Mouse (Mus musculus) limb, embryonic 13.5 days (tissue): ENCODE results near the gene Htra3. TPM values are rescaled to one million over a fixed set of nuclear protein-coding genes. Genes with fewer than 3 reads are reported as not detected.

Source experiments
- ATAC-seq: fragments of 200-750 bp; cut with Nextera tagmentation; 2 replicates; pipeline ENCODE4 v1.8.0; 2017; ENCODE audit warnings: low read depth, moderate number of reproducible peaks, moderate TSS enrichment; ENCODE audit not compliant: low FRiP score
- H3K27ac ChIP-seq: fragments of 300-500 bp; sonication (generic); 2 replicates; pipeline ENCODE4 v1.5.1; 2015; ENCODE audit warnings: inconsistent platforms, mild to moderate bottlenecking, moderate library complexity
- H3K27me3 ChIP-seq: fragments of 300-500 bp; sonication (generic); 2 replicates; pipeline ENCODE4 v1.6.1; 2015; ENCODE audit warnings: mild to moderate bottlenecking, inconsistent platforms
- H3K36me3 ChIP-seq: fragments of 300-500 bp; sonication (generic); 2 replicates; pipeline ENCODE4 v1.6.1; 2015; ENCODE audit warnings: inconsistent platforms, mild to moderate bottlenecking, moderate library complexity
- H3K4me1 ChIP-seq: fragments of 300-500 bp; sonication (generic); 2 replicates; pipeline ENCODE4 v1.6.1; 2015; ENCODE audit warnings: inconsistent platforms
- H3K4me2 ChIP-seq: fragments of 300-500 bp; sonication (generic); replicated peaks from 2 replicates; pipeline ENCODE4 v1.6.1; 2015; ENCODE audit warnings: inconsistent platforms, mild to moderate bottlenecking, moderate library complexity
- H3K4me3 ChIP-seq: fragments of 300-500 bp; sonication (generic); 2 replicates; pipeline ENCODE4 v1.5.1; 2015; ENCODE audit warnings: moderate library complexity, mild to moderate bottlenecking, inconsistent platforms
- H3K9ac ChIP-seq: fragments of 300-500 bp; sonication (generic); 2 replicates; pipeline ENCODE4 v1.6.1; 2015; ENCODE audit warnings: mild to moderate bottlenecking, inconsistent platforms
- H3K9me3 ChIP-seq: fragments of 300-500 bp; sonication (generic); 2 replicates; pipeline ENCODE4 v1.6.1; 2016; ENCODE audit warnings: inconsistent platforms
- WGBS: fragments of 180-500 bp; shearing (Covaris S2); methylation state at CpG from one replicate; pipeline ENCODE4 v1.1.7; 2015; 5-methylcytosine and 5-hydroxymethylcytosine counted together
- polyA plus RNA-seq: library from polyadenylated mRNA; unstranded; fragments of >200 nt; fragmentation: Nextera tagmentation; extraction: Ambion mirVana; gene quantifications from 2 replicates; pipeline ENCODE4 v1.2.1, GENCODE M21; 2015

Htra3 gene
- polyA plus RNA-seq, 1 experiment from 2014 or later = 20.1 TPM

GRCm38 (mm10) chr5:35626408-35626807, 53.2 kb downstream of the Htra3 start:
- Histone ChIP-seq H3K27me3 (no peaks in the 10 kb centered on the region), H3K4me2 (no peak overlapping the region), H3K4me1 (peaks cover 14% of the 10 kb centered on the region), H3K36me3 (no peaks in the 10 kb centered on the region), H3K4me3 (no peak overlapping the region), H3K9ac (no peak overlapping the region), H3K27ac (no peak overlapping the region), H3K9me3 (no peaks in the 10 kb centered on the region)
- ATAC-seq = no peak
- WGBS = 90% methylated on average over 2 of the region's 2 CpGs

- Histone ChIP-seq H3K4me1 (peaks cover 25% of the 10 kb centered on the region), H3K9me3 (no peaks in the 10 kb centered on the region), H3K9ac (no peak overlapping the region), H3K4me2 (no peak overlapping the region), H3K4me3 (no peak overlapping the region), H3K27ac (no peak overlapping the region), H3K36me3 (no peaks in the 10 kb centered on the region), H3K27me3 (no peaks in the 10 kb centered on the region)
- 54% methylated on average over 4 of the region's 4 CpGs for WGBS
- 0 out of 2 replicates have a peak, but pooled peaks have one; percentile 13 for ATAC-seq
These were observed 54.8 kb downstream of the Htra3 start for GRCm38 (mm10) chr5:35624751-35625239.

- H3K4me2 ChIP-seq = no peak overlapping the region
- no peaks in the 10 kb centered on the region for H3K36me3 ChIP-seq
- no peak overlapping the region for H3K9ac ChIP-seq
- no peak overlapping the region for H3K4me3 ChIP-seq
- peaks cover 25% of the 10 kb centered on the region for H3K4me1 ChIP-seq
- H3K9me3 ChIP-seq = no peaks in the 10 kb centered on the region
- no peak for ATAC-seq
- H3K27me3 ChIP-seq = no peaks in the 10 kb centered on the region
- H3K27ac ChIP-seq = no peak overlapping the region
These were observed 55.8 kb downstream of the Htra3 start for GRCm38 (mm10) chr5:35623831-35624230.

GRCm38 (mm10) chr5:35621114-35621513, 58.5 kb downstream of the Htra3 start:
- no peak for ATAC-seq
- no peak overlapping the region for H3K27ac ChIP-seq
- H3K4me1 ChIP-seq = peaks cover 46% of the 10 kb centered on the region
- 40% methylated on average over 4 of the region's 4 CpGs for WGBS
- no peak overlapping the region for H3K4me3 ChIP-seq
- H3K36me3 ChIP-seq = no peaks in the 10 kb centered on the region
- H3K9me3 ChIP-seq = no peaks in the 10 kb centered on the region
- no peak overlapping the region for H3K4me2 ChIP-seq
- H3K27me3 ChIP-seq = no peaks in the 10 kb centered on the region
- no peak overlapping the region for H3K9ac ChIP-seq

GRCm38 (mm10) chr5:35616943-35617342, 62.6 kb downstream of the Htra3 start:
- no peaks in the 10 kb centered on the region for H3K27me3 ChIP-seq
- H3K4me1 ChIP-seq = peaks cover 40% of the 10 kb centered on the region
- 48% methylated on average over 5 of the region's 5 CpGs for WGBS
- no peak overlapping the region for H3K4me2 ChIP-seq
- H3K9me3 ChIP-seq = no peaks in the 10 kb centered on the region
- H3K4me3 ChIP-seq = no peak overlapping the region
- H3K36me3 ChIP-seq = 0 out of 2 replicates have a peak, but pooled peaks cover 8% of the 10 kb centered on the region
- ATAC-seq = peak; percentile 35
- H3K9ac ChIP-seq = peak overlapping the region; percentile 43; the same call in 1 of the 2 replicates
- peak overlapping the region; percentile 0; the same call in 1 of the 2 replicates for H3K27ac ChIP-seq

GRCm38 (mm10) chr5:35612722-35613121, 66.9 kb downstream of the Htra3 start:
- no peak for ATAC-seq
- Histone ChIP-seq H3K36me3 (0 out of 2 replicates have a peak, but pooled peaks cover 10% of the 10 kb centered on the region), H3K4me1 (peaks cover 62% of the 10 kb centered on the region), H3K4me2 (no peak overlapping the region), H3K4me3 (no peak overlapping the region), H3K9me3 (no peaks in the 10 kb centered on the region), H3K27me3 (no peaks in the 10 kb centered on the region), H3K27ac (no peak overlapping the region; the same call in 1 of the 2 replicates), H3K9ac (no peak overlapping the region)
- 78% methylated on average over 8 of the region's 8 CpGs for WGBS

GRCm38 (mm10) chr5:35611900-35612299, 67.7 kb downstream of the Htra3 start:
- H3K27ac ChIP-seq = no peak overlapping the region
- peaks cover 61% of the 10 kb centered on the region for H3K4me1 ChIP-seq
- H3K9me3 ChIP-seq = no peaks in the 10 kb centered on the region
- 73% methylated on average over 11 of the region's 11 CpGs for WGBS
- H3K4me3 ChIP-seq = no peak overlapping the region
- no peaks in the 10 kb centered on the region for H3K27me3 ChIP-seq
- H3K9ac ChIP-seq = no peak overlapping the region
- no peak for ATAC-seq
- 0 out of 2 replicates have a peak, but pooled peaks cover 10% of the 10 kb centered on the region for H3K36me3 ChIP-seq
- no peak overlapping the region for H3K4me2 ChIP-seq

- no peak for ATAC-seq
- peaks cover 54% of the 10 kb centered on the region for H3K4me1 ChIP-seq
These were observed 68.4 kb downstream of the Htra3 start for GRCm38 (mm10) chr5:35611170-35611569.

GRCm38 (mm10) chr5:35610381-35610780, 69.2 kb downstream of the Htra3 start:
- Histone ChIP-seq H3K4me1 (peaks cover 52% of the 10 kb centered on the region), H3K9ac (0 out of 2 replicates have a peak overlapping the region, but pooled peaks have one; percentile 19), H3K27ac (no peak overlapping the region; the same call in 1 of the 2 replicates), H3K4me2 (no peak overlapping the region), H3K27me3 (no peaks in the 10 kb centered on the region), H3K4me3 (no peak overlapping the region), H3K9me3 (no peaks in the 10 kb centered on the region), H3K36me3 (peaks cover 13% of the 10 kb centered on the region; the same call in 1 of the 2 replicates)
- no peak for ATAC-seq
- 89% methylated on average over 7 of the region's 7 CpGs for WGBS

More at GRCm38 (mm10) chr5:35611170-35611569, 68.4 kb downstream of the Htra3 start:
- WGBS = 71% methylated on average over 9 of the region's 9 CpGs
- no peaks in the 10 kb centered on the region for H3K9me3 ChIP-seq
- no peak overlapping the region; the same call in 1 of the 2 replicates for H3K27ac ChIP-seq
- H3K4me3 ChIP-seq = no peak overlapping the region
- no peaks in the 10 kb centered on the region for H3K27me3 ChIP-seq
- H3K9ac ChIP-seq = no peak overlapping the region
- H3K36me3 ChIP-seq = 0 out of 2 replicates have a peak, but pooled peaks cover 10% of the 10 kb centered on the region
- no peak overlapping the region for H3K4me2 ChIP-seq

- peak overlapping the region; percentile 13; the same call in 1 of the 2 replicates for H3K9ac ChIP-seq
- peaks cover 17% of the 10 kb centered on the region; the same call in 1 of the 2 replicates for H3K36me3 ChIP-seq
- no peak overlapping the region; the same call in 1 of the 2 replicates for H3K4me2 ChIP-seq
- H3K9me3 ChIP-seq = no peaks in the 10 kb centered on the region
- ATAC-seq = no peak
- H3K4me3 ChIP-seq = no peak overlapping the region
- H3K27ac ChIP-seq = peak overlapping the region; percentile 79; the same call in 1 of the 2 replicates
- peaks cover 52% of the 10 kb centered on the region for H3K4me1 ChIP-seq
- WGBS = 70% methylated on average over 2 of the region's 2 CpGs
- no peaks in the 10 kb centered on the region for H3K27me3 ChIP-seq
These were observed 69.6 kb downstream of the Htra3 start for GRCm38 (mm10) chr5:35609971-35610370.

GRCm38 (mm10) chr5:35609381-35609780, 70.2 kb downstream of the Htra3 start:
- Histone ChIP-seq H3K36me3 (peaks cover 18% of the 10 kb centered on the region; the same call in 1 of the 2 replicates), H3K4me3 (no peak overlapping the region), H3K27me3 (no peaks in the 10 kb centered on the region), H3K9me3 (no peaks in the 10 kb centered on the region), H3K27ac (peak overlapping the region; percentile 79), H3K9ac (0 out of 2 replicates have a peak overlapping the region, but pooled peaks have one; percentile 21), H3K4me1 (peaks cover 52% of the 10 kb centered on the region), H3K4me2 (peak overlapping the region; percentile 19)
- ATAC-seq = peak; percentile 90
- WGBS = 29% methylated on average over 12 of the region's 12 CpGs

GRCm38 (mm10) chr5:35608559-35608958, 71.0 kb downstream of the Htra3 start:
- Histone ChIP-seq H3K27me3 (no peaks in the 10 kb centered on the region), H3K4me3 (no peak overlapping the region), H3K36me3 (peaks cover 15% of the 10 kb centered on the region), H3K9me3 (no peaks in the 10 kb centered on the region), H3K9ac (peak overlapping the region; percentile 26; the same call in 1 of the 2 replicates), H3K4me2 (no peak overlapping the region), H3K27ac (peak overlapping the region; percentile 79), H3K4me1 (peaks cover 52% of the 10 kb centered on the region)
- ATAC-seq = no peak
- 75% methylated on average over 5 of the region's 5 CpGs for WGBS
